Mouse (Mus musculus) G1E (cell line): ENCODE data around the gene Fbxo36.

ENCODE experiments used
- CTCF ChIP-seq: IDR thresholded peaks from 2 replicates; pipeline ENCODE4 v1.5.1; 2012; ENCODE audit warnings: low read depth, low read length, inconsistent platforms, mixed read lengths
- GATA1 ChIP-seq: IDR thresholded peaks from 2 replicates; pipeline ENCODE4 v1.6.1; 2012; ENCODE audit warnings: borderline replicate concordance, low read length, inconsistent platforms, mixed read lengths
- GATA2 ChIP-seq: IDR thresholded peaks from 2 replicates; pipeline ENCODE4 v1.6.1; 2012; ENCODE audit warnings: low read depth, low read length, inconsistent platforms, borderline replicate concordance
- POLR2AphosphoS5 ChIP-seq: IDR thresholded peaks from 2 replicates; pipeline ENCODE4 v1.6.1; 2012; ENCODE audit warnings: low read depth, low read length, inconsistent platforms; ENCODE audit not compliant: insufficient replicate concordance
- TAL1 ChIP-seq: conservative IDR thresholded peaks from 2 replicates; pipeline ENCODE4 v1.6.1; 2012; ENCODE audit warnings: low read depth, low read length, inconsistent platforms, mixed read lengths

- TF ChIP-seq CTCF (no peak), GATA1 (no peak), TAL1 (no peak), POLR2AphosphoS5 (no peak), GATA2 (no peak)
Measured at GRCm38 (mm10) chr1:84839309-84840017, at the start of gene Fbxo36.
